Mouse (Mus musculus): ENCODE measurements around the gene Olfr1458.

Gene Olfr1458

DNA sequence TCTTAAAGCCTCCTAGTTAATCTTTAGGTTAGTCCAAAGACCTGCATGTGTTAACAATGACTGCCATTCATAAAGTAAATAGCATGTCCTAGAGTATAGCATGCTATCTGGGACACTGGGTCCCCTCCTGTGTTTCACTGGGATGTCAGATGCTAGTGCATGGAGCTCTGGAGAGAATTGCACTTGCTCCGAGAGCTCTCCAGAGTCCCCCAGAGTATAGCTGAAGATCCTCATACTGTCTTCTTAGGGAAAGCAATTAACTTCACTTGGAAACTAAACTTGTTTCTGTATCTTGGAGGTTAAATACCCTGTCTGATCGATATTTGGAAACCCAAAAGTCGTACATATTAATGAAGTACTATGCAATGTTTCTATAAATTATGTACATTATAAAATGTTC is at the start of gene Olfr1458:
Olfr1458 (minus strand) TSS at position 101 of the 400 bp plus-strand sequence.
- DNase-seq, result no peak

DNA sequence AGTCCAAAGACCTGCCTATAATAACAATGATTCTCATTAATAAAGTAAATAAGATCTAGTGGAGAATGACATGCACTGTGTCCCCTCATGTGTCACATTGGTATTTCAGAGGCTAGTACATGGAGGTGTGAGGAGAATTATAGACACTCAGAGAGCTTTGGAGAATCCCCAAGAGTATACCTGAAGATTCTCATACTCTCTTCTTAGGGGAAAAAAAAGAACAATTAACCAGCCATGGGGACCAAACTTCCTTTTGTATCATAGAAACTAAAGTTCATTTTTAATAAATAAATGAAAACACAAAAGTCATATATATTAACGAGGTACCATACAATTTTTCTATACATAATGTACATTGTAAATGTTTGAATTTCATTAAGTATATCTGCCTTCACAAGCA is 42.9 kb upstream of the Olfr1458 start, which contains the start of gene Olfr1459:
Olfr1459 (minus strand) TSS at position 101 of the 400 bp plus-strand sequence.
- DNase-seq, result no peak

DNA sequence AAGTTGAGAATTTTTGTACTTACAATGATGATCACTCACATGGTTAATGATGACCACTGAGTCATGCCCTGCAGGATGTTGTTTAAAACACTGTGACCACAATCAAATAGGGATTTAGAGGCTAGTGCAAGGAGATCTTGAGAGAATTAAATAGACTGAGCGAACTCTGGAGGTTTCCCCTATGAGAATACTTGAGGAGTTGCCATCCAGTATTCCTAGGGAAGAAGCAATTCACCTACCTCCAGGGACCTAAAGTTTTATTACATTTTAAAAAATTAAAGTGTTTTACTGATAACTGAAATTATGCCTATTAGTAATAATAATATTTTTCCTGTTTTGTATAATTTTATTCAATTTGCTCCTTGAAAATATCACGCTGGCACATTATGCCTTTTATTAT is 8.8 kb downstream of the Olfr1458 start, which contains the start of gene Olfr1457:
Olfr1457 (minus strand) TSS at position 101 of the 400 bp plus-strand sequence.
- DNase-seq, result no peak

DNA sequence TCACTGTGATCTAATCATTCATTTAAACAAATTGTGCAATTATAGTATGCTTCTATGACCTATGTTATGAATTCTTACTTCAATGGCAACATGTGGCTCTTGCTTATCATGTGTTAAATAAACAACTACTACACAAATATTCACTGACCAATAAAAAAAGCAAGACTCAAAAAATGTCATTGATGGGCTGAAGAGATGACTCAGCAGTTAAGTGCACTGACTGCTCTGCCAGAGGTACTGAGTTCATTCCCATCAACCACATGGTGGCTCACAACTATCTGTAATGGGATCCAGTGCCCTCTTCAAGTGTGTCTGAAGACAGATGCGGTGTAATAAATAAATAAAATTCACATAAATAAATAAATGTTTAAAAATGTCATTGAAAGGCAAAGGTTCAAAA is 12.7 kb downstream of the Olfr1458 start:
- no peak for DNase-seq

DNA sequence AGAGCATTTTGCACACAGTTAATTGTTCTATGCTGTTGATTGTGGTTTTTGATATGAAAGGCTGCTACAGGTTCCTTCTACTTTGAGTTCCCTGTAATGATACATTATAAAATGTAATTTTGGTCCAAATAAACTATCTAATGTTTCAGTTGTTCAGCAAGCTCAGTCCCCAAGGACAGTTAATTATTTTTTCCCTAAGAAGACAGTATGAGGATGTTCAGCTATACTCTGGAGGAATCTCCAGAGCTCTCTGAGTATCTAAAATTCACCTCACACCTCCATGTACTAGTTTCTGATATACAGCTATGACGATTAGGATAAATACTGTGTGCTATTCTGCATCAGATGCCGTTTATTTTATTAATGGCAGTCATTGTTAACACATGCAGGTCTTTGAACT is 46.3 kb downstream of the Olfr1458 start, which contains the start of gene Olfr1454:
Olfr1454 (plus strand) TSS at position 301 of the 400 bp plus-strand sequence.
- DNase-seq, result no peak
